Mouse (Mus musculus) liver, embryonic 15.5 days (tissue): ENCODE results near the gene Olfr177. TPM values are rescaled to one million over a fixed set of nuclear protein-coding genes. Genes with fewer than 3 reads are reported as not detected.

Experiments used
- ATAC-seq: fragments of 200-750 bp; cut with Nextera tagmentation; 2 replicates; pipeline ENCODE4 v1.8.0; 2017; ENCODE audit warnings: moderate number of reproducible peaks, mild to moderate bottlenecking, moderate library complexity; ENCODE audit not compliant: insufficient read depth
- H3K27ac ChIP-seq: fragments of 300-500 bp; sonication (generic); replicated peaks from 2 replicates; pipeline ENCODE4 v1.5.1; 2015; ENCODE audit warnings: mild to moderate bottlenecking, inconsistent platforms
- H3K27me3 ChIP-seq: fragments of 300-500 bp; sonication (generic); 2 replicates; pipeline ENCODE4 v1.6.1; 2015; ENCODE audit warnings: mild to moderate bottlenecking, inconsistent platforms
- H3K36me3 ChIP-seq: fragments of 300-500 bp; sonication (generic); replicated peaks from 2 replicates; pipeline ENCODE4 v1.6.1; 2015; ENCODE audit warnings: moderate library complexity, mild to moderate bottlenecking, inconsistent platforms
- H3K4me1 ChIP-seq: fragments of 300-500 bp; sonication (generic); replicated peaks from 2 replicates; pipeline ENCODE4 v1.6.1; 2015; ENCODE audit warnings: inconsistent platforms
- H3K4me2 ChIP-seq: fragments of 300-500 bp; sonication (generic); 2 replicates; pipeline ENCODE4 v1.6.1; 2015; ENCODE audit warnings: moderate library complexity, mild to moderate bottlenecking, inconsistent platforms
- H3K4me3 ChIP-seq: fragments of 300-500 bp; sonication (generic); replicated peaks from 2 replicates; pipeline ENCODE4 v1.5.1; 2015; ENCODE audit warnings: mild to moderate bottlenecking, inconsistent platforms
- H3K9ac ChIP-seq: fragments of 300-500 bp; sonication (generic); 2 replicates; pipeline ENCODE4 v1.6.1; 2015; ENCODE audit warnings: moderate library complexity, mild to moderate bottlenecking, inconsistent platforms
- H3K9me3 ChIP-seq: fragments of 300-500 bp; sonication (generic); replicated peaks from 2 replicates; pipeline ENCODE4 v1.6.1; 2016; ENCODE audit warnings: inconsistent platforms
- WGBS: fragments of 180-500 bp; shearing (Covaris S2); methylation state at CpG from one replicate; pipeline ENCODE4 v1.1.7; 2015; ENCODE audit warnings: mixed read lengths; ENCODE audit not compliant: insufficient replicate concordance; 5-methylcytosine and 5-hydroxymethylcytosine counted together
- polyA plus RNA-seq: library from polyadenylated mRNA; unstranded; fragments of >200 nt; fragmentation: Nextera tagmentation; extraction: Ambion mirVana; gene quantifications from 2 replicates; pipeline ENCODE4 v1.2.1, GENCODE M21; 2015

The Olfr177 gene
- not detected in 2 replicates for polyA plus RNA-seq

GRCm38 (mm10) chr16:58874668-58875067 is at the start of gene Olfr177:
Gene Olfr177, minus strand, starts transcription at chr16:58874768.
- Histone ChIP-seq H3K27me3 (no peaks in the 10 kb centered on the region), H3K4me2 (no peak within 1 kb of the TSS), H3K9me3 (no peaks in the 10 kb centered on the region), H3K4me1 (no peaks in the 10 kb centered on the region), H3K27ac (no peak within 1 kb of the TSS), H3K4me3 (no peak within 1 kb of the TSS), H3K9ac (no peak within 1 kb of the TSS), H3K36me3 (no peaks in the 10 kb centered on the region)
- WGBS, result 27% methylated on average over 1 of the region's 1 CpGs
- no peak for ATAC-seq

GRCm38 (mm10) chr16:58891963-58892362 is 17.4 kb upstream of the Olfr177 start, which contains the start of gene Olfr178:
Gene Olfr178, minus strand, starts transcription at chr16:58892063.
- no peak within 1 kb of the TSS for H3K4me2 ChIP-seq
- H3K9ac ChIP-seq, result no peak within 1 kb of the TSS
- no peak within 1 kb of the TSS for H3K27ac ChIP-seq
- H3K9me3 ChIP-seq, result no peaks in the 10 kb centered on the region
- no peaks in the 10 kb centered on the region for H3K4me1 ChIP-seq
- WGBS, result 72% methylated on average over 3 of the region's 3 CpGs
- H3K4me3 ChIP-seq, result no peak within 1 kb of the TSS
- no peak for ATAC-seq
- no peaks in the 10 kb centered on the region for H3K36me3 ChIP-seq
- H3K27me3 ChIP-seq, result no peaks in the 10 kb centered on the region

- no peak overlapping the region for H3K9ac ChIP-seq
- no peak overlapping the region for H3K4me2 ChIP-seq
- H3K27me3 ChIP-seq, result no peaks in the 10 kb centered on the region
- H3K36me3 ChIP-seq, result no peaks in the 10 kb centered on the region
- no peak overlapping the region for H3K27ac ChIP-seq
- no peak overlapping the region for H3K4me3 ChIP-seq
- H3K4me1 ChIP-seq, result no peaks in the 10 kb centered on the region
- ATAC-seq, result no peak
- no peaks in the 10 kb centered on the region for H3K9me3 ChIP-seq
- WGBS, result 76% methylated on average over 2 of the region's 2 CpGs
Observed at GRCm38 (mm10) chr16:58884416-58884815, 9.8 kb upstream of the Olfr177 start.

- no peak overlapping the region for H3K9ac ChIP-seq
- H3K36me3 ChIP-seq, result no peaks in the 10 kb centered on the region
- no peak overlapping the region for H3K27ac ChIP-seq
- no peak overlapping the region for H3K4me2 ChIP-seq
- H3K9me3 ChIP-seq, result no peaks in the 10 kb centered on the region
- no peaks in the 10 kb centered on the region for H3K4me1 ChIP-seq
- WGBS, result 23% methylated on average over 1 of the region's 1 CpGs
- H3K27me3 ChIP-seq, result no peaks in the 10 kb centered on the region
- ATAC-seq, result no peak
- no peak overlapping the region for H3K4me3 ChIP-seq
Observed at GRCm38 (mm10) chr16:58861479-58861878, 13.1 kb downstream of the Olfr177 start.

- no peak for ATAC-seq
- no peaks in the 10 kb centered on the region for H3K9me3 ChIP-seq
- H3K9ac ChIP-seq, result no peak overlapping the region
- H3K4me2 ChIP-seq, result no peak overlapping the region
- H3K4me1 ChIP-seq, result no peaks in the 10 kb centered on the region
- no peaks in the 10 kb centered on the region for H3K27me3 ChIP-seq
- H3K36me3 ChIP-seq, result no peaks in the 10 kb centered on the region
- no peak overlapping the region for H3K4me3 ChIP-seq
- H3K27ac ChIP-seq, result no peak overlapping the region
- WGBS, result 47% methylated on average over 2 of the region's 2 CpGs
Observed at GRCm38 (mm10) chr16:58860032-58860737, 14.4 kb downstream of the Olfr177 start.

GRCm38 (mm10) chr16:58826732-58827319 is 47.7 kb downstream of the Olfr177 start, which contains the start of gene Olfr175-ps1:
Gene Olfr175-ps1, minus strand, starts transcription at chr16:58826782.
- Histone ChIP-seq H3K36me3 (no peaks in the 10 kb centered on the region), H3K9ac (no peak within 1 kb of the TSS), H3K4me3 (no peak within 1 kb of the TSS), H3K9me3 (no peaks in the 10 kb centered on the region), H3K27ac (no peak within 1 kb of the TSS), H3K27me3 (no peaks in the 10 kb centered on the region), H3K4me1 (no peaks in the 10 kb centered on the region), H3K4me2 (no peak within 1 kb of the TSS)
- ATAC-seq, result no peak
- WGBS, result 54% methylated on average over 1 of the region's 1 CpGs

Other genes starting within 250 kb of the Olfr177 start
- gene E330017A01Rik, start 236.0 kb downstream of the Olfr177 start, polyA plus RNA-seq, result not detected in 2 replicates
- 496 and 576 TPM in 2 replicates for gene Cpox, start 204.5 kb downstream of the Olfr177 start, polyA plus RNA-seq
- gene Gpr15, start 155.7 kb downstream of the Olfr177 start, polyA plus RNA-seq, result 0.05 and 0.12 TPM in 2 replicates
- 24.6 and 25.4 TPM in 2 replicates for gene Cldnd1, start 146.9 kb downstream of the Olfr177 start, polyA plus RNA-seq
- not detected in 2 replicates for gene Olfr172, start 111.6 kb downstream of the Olfr177 start, polyA plus RNA-seq
- not detected in 2 replicates for gene Olfr173, start 74.5 kb downstream of the Olfr177 start, polyA plus RNA-seq
- gene Olfr175-ps1, start 48.0 kb downstream of the Olfr177 start, polyA plus RNA-seq, result not detected in 2 replicates
- not detected in 2 replicates for gene Olfr178, start 17.3 kb upstream of the Olfr177 start, polyA plus RNA-seq
- not detected in 2 replicates for gene Olfr181, start 54.0 kb upstream of the Olfr177 start, polyA plus RNA-seq
- not detected in 2 replicates for gene Olfr180, start 54.6 kb upstream of the Olfr177 start, polyA plus RNA-seq
- not detected in 2 replicates for gene Olfr183, start 120.6 kb upstream of the Olfr177 start, polyA plus RNA-seq
- not detected in 2 replicates for gene Olfr186, start 155.5 kb upstream of the Olfr177 start, polyA plus RNA-seq
- not detected in 2 replicates for gene Olfr187, start 165.0 kb upstream of the Olfr177 start, polyA plus RNA-seq
- not detected in 2 replicates for gene Olfr190, start 203.2 kb upstream of the Olfr177 start, polyA plus RNA-seq
- not detected in 2 replicates for gene Olfr191, start 215.1 kb upstream of the Olfr177 start, polyA plus RNA-seq
- not detected in 2 replicates for gene Olfr193, start 237.1 kb upstream of the Olfr177 start, polyA plus RNA-seq
- gene Olfr194, start 246.3 kb upstream of the Olfr177 start, polyA plus RNA-seq, result not detected in 2 replicates